Mouse (Mus musculus): ENCODE data around the gene Slc39a11.

The Slc39a11 gene

GRCm38 (mm10) chr11:113648690-113649352 is 1.1 kb downstream of the Slc39a11 start, which contains the start of gene Cog1:
Cog1 (plus strand) TSS chr11:113649169.
- in situ Hi-C loops (cut with MboI; ENCODE audit: low pct_unique_long_range_greater_than_20kb in 1 of 2, low sequenced_read_pairs in 2 of 2, unreplicated experiment in 1 of 2), result loop anchor here (10.0 to 25.0 kb wide), 2 partner anchors 166 to 362 kb away; no protein-coding TSS in a partner anchor

- in situ Hi-C loops (cut with MboI; ENCODE audit: low pct_unique_long_range_greater_than_20kb in 1 of 2, low sequenced_read_pairs in 2 of 2, unreplicated experiment in 1 of 2), result loop anchor here (10.0 to 25.0 kb wide), 2 partner anchors 167 to 361 kb away; no protein-coding TSS in a partner anchor
Measured at GRCm38 (mm10) chr11:113648152-113648551, 1.7 kb downstream of the Slc39a11 start.

- in situ Hi-C loops (cut with MboI; ENCODE audit: low pct_unique_long_range_greater_than_20kb in 1 of 2, low sequenced_read_pairs in 2 of 2, unreplicated experiment in 1 of 2), result loop anchor here (10.0 to 25.0 kb wide), 2 partner anchors 170 to 358 kb away; no protein-coding TSS in a partner anchor
Measured at GRCm38 (mm10) chr11:113645181-113645580, 4.7 kb downstream of the Slc39a11 start.

- in situ Hi-C loops (cut with MboI; ENCODE audit: low pct_unique_long_range_greater_than_20kb in 1 of 2, low sequenced_read_pairs in 2 of 2, unreplicated experiment in 1 of 2), result loop anchor here (5.0 to 25.0 kb wide), 4 partner anchors 234 to 464 kb away; no protein-coding TSS in a partner anchor
Measured at GRCm38 (mm10) chr11:113638680-113639079, 11.2 kb downstream of the Slc39a11 start.

GRCm38 (mm10) chr11:113634699-113635121 is 15.2 kb downstream of the Slc39a11 start:
- in situ Hi-C loops (cut with MboI; ENCODE audit: low pct_unique_long_range_greater_than_20kb in 1 of 2, low sequenced_read_pairs in 2 of 2, unreplicated experiment in 1 of 2), result loop anchor here (5.0 to 25.0 kb wide), 4 partner anchors 230 to 460 kb away; no protein-coding TSS in a partner anchor

GRCm38 (mm10) chr11:113633398-113633797 is 16.5 kb downstream of the Slc39a11 start:
- in situ Hi-C loops (cut with MboI; ENCODE audit: low pct_unique_long_range_greater_than_20kb in 1 of 2, low sequenced_read_pairs in 2 of 2, unreplicated experiment in 1 of 2), result loop anchor here (10.0 to 25.0 kb wide), 3 partner anchors 229 to 459 kb away; no protein-coding TSS in a partner anchor

- in situ Hi-C loops (cut with MboI; ENCODE audit: low pct_unique_long_range_greater_than_20kb in 1 of 2, low sequenced_read_pairs in 2 of 2, unreplicated experiment in 1 of 2), result loop anchor here (10.0 to 25.0 kb wide), 3 partner anchors 228 to 458 kb away; no protein-coding TSS in a partner anchor
Measured at GRCm38 (mm10) chr11:113632303-113632702, 17.6 kb downstream of the Slc39a11 start.

GRCm38 (mm10) chr11:113631862-113632261 is 18.0 kb downstream of the Slc39a11 start:
- in situ Hi-C loops (cut with MboI; ENCODE audit: low pct_unique_long_range_greater_than_20kb in 1 of 2, low sequenced_read_pairs in 2 of 2, unreplicated experiment in 1 of 2), result loop anchor here (10.0 to 25.0 kb wide), 3 partner anchors 227 to 457 kb away; no protein-coding TSS in a partner anchor

- in situ Hi-C loops (cut with MboI; ENCODE audit: low pct_unique_long_range_greater_than_20kb in 1 of 2, low sequenced_read_pairs in 2 of 2, unreplicated experiment in 1 of 2), result loop anchor here (10.0 to 25.0 kb wide), 3 partner anchors 227 to 457 kb away; no protein-coding TSS in a partner anchor
Measured at GRCm38 (mm10) chr11:113631302-113631701, 18.6 kb downstream of the Slc39a11 start.

- in situ Hi-C loops (cut with MboI; ENCODE audit: low pct_unique_long_range_greater_than_20kb in 1 of 2, low sequenced_read_pairs in 2 of 2, unreplicated experiment in 1 of 2), result loop anchor here (10.0 to 25.0 kb wide), 3 partner anchors 226 to 456 kb away; no protein-coding TSS in a partner anchor
Measured at GRCm38 (mm10) chr11:113630642-113631041, 19.2 kb downstream of the Slc39a11 start.

- in situ Hi-C loops (cut with MboI; ENCODE audit: low pct_unique_long_range_greater_than_20kb in 1 of 2, low sequenced_read_pairs in 2 of 2, unreplicated experiment in 1 of 2), result loop anchor here (5.0 to 25.0 kb wide), 3 partner anchors 330 to 453 kb away; no protein-coding TSS in a partner anchor
Measured at GRCm38 (mm10) chr11:113627785-113628184, 22.1 kb downstream of the Slc39a11 start.

GRCm38 (mm10) chr11:113625437-113625836 is 24.4 kb downstream of the Slc39a11 start:
- in situ Hi-C loops (cut with MboI; ENCODE audit: low pct_unique_long_range_greater_than_20kb in 1 of 2, low sequenced_read_pairs in 2 of 2, unreplicated experiment in 1 of 2), result loop anchor here (5.0 to 25.0 kb wide), 3 partner anchors 328 to 451 kb away; no protein-coding TSS in a partner anchor

- in situ Hi-C loops (cut with MboI; ENCODE audit: low pct_unique_long_range_greater_than_20kb in 1 of 2, low sequenced_read_pairs in 2 of 2, unreplicated experiment in 1 of 2), result loop anchor here in 1 of 2 experiments (10.0 kb wide), 1 partner anchor 447 kb away; no protein-coding TSS in a partner anchor
Measured at GRCm38 (mm10) chr11:113622028-113622427, 27.9 kb downstream of the Slc39a11 start.

- in situ Hi-C loops (cut with MboI; ENCODE audit: low pct_unique_long_range_greater_than_20kb in 1 of 2, low sequenced_read_pairs in 2 of 2, unreplicated experiment in 1 of 2), result loop anchor here in 1 of 2 experiments (10.0 kb wide), 1 partner anchor 446 kb away; no protein-coding TSS in a partner anchor
Measured at GRCm38 (mm10) chr11:113621001-113621400, 28.9 kb downstream of the Slc39a11 start.

- in situ Hi-C loops (cut with MboI; ENCODE audit: low pct_unique_long_range_greater_than_20kb in 1 of 2, low sequenced_read_pairs in 2 of 2, unreplicated experiment in 1 of 2), result loop anchor here in 1 of 2 experiments (10.0 kb wide), 1 partner anchor 445 kb away; no protein-coding TSS in a partner anchor
Measured at GRCm38 (mm10) chr11:113619420-113620080, 30.3 kb downstream of the Slc39a11 start.

- in situ Hi-C loops (cut with MboI; ENCODE audit: low pct_unique_long_range_greater_than_20kb in 1 of 2, low sequenced_read_pairs in 2 of 2, unreplicated experiment in 1 of 2), result no loop called here
Measured at GRCm38 (mm10) chr11:113618672-113619419, 31.0 kb downstream of the Slc39a11 start, which contains the start of gene Sstr2. Sstr2 (plus strand) TSS chr11:113619342.

- in situ Hi-C loops (cut with MboI; ENCODE audit: low pct_unique_long_range_greater_than_20kb in 1 of 2, low sequenced_read_pairs in 2 of 2, unreplicated experiment in 1 of 2), result no loop called here
Measured at GRCm38 (mm10) chr11:113618303-113618671, 31.6 kb downstream of the Slc39a11 start.
